Mouse (Mus musculus) heart, postnatal 0 days (tissue): Measurements from ENCODE around the gene Rp9. TPM values are rescaled to one million over a fixed set of nuclear protein-coding genes. Genes with fewer than 3 reads are reported as not detected.

Experiments used
- ATAC-seq: fragments of 200-750 bp; cut with Nextera tagmentation; 2 replicates; pipeline ENCODE4 v1.8.0; 2017; ENCODE audit warnings: low read depth, moderate number of reproducible peaks, moderate library complexity; ENCODE audit not compliant: insufficient read depth
- DNase-seq: peaks from one replicate; pipeline ENCODE4 v3.0.0-alpha.2; 2016; ENCODE audit warnings: low spot score
- H3K27ac ChIP-seq: fragments of 300-500 bp; sonication (generic); 2 replicates; pipeline ENCODE4 v1.5.1; 2014; ENCODE audit warnings: low read depth, mild to moderate bottlenecking
- H3K27me3 ChIP-seq: fragments of 300-500 bp; sonication (generic); 2 replicates; pipeline ENCODE4 v1.6.1; 2014; ENCODE audit warnings: low read length, mixed read lengths; ENCODE audit not compliant: control insufficient read depth, insufficient read depth
- H3K36me3 ChIP-seq: fragments of 300-500 bp; sonication (generic); replicated peaks from 2 replicates; pipeline ENCODE4 v1.6.1; 2014; ENCODE audit warnings: low read length, mixed read lengths; ENCODE audit not compliant: control insufficient read depth, insufficient read depth
- H3K4me1 ChIP-seq: fragments of 300-500 bp; sonication (generic); 2 replicates; pipeline ENCODE4 v1.6.1; 2014; ENCODE audit warnings: antibody characterized with exemption; ENCODE audit not compliant: control insufficient read depth, insufficient read depth
- H3K4me2 ChIP-seq: fragments of 300-500 bp; sonication (generic); 2 replicates; pipeline ENCODE4 v1.6.1; 2014; ENCODE audit warnings: low read depth, mild to moderate bottlenecking, low read length, moderate library complexity
- H3K4me3 ChIP-seq: fragments of 300-500 bp; sonication (generic); 2 replicates; pipeline ENCODE4 v1.5.1; 2014; ENCODE audit warnings: low read depth, low read length
- H3K9ac ChIP-seq: fragments of 300-500 bp; sonication (generic); replicated peaks from 2 replicates; pipeline ENCODE4 v1.6.1; 2014; ENCODE audit warnings: low read depth, low read length, mixed read lengths
- H3K9me3 ChIP-seq: fragments of 300-500 bp; sonication (generic); replicated peaks from 2 replicates; pipeline ENCODE4 v1.6.1; 2016; ENCODE audit warnings: low read length; ENCODE audit not compliant: control insufficient read depth
- CTCF ChIP-seq: IDR thresholded peaks from 2 replicates; pipeline ENCODE4 v1.5.1; 2016; ENCODE audit warnings: antibody characterized with exemption, control low read depth, low read depth
- EP300 ChIP-seq: IDR thresholded peaks from 2 replicates; pipeline ENCODE4 v1.6.1; 2016; ENCODE audit warnings: antibody characterized with exemption, low read depth
- WGBS: fragments of 180-500 bp; shearing (Covaris S2); extraction: QIAGEN DNeasy Blood & Tissue Kit; methylation state at CpG from one replicate; pipeline ENCODE4 v1.1.7; 2014; 5-methylcytosine and 5-hydroxymethylcytosine counted together
- polyA plus RNA-seq: library from polyadenylated mRNA; unstranded; fragments of >200 nt; fragmentation: Nextera tagmentation; extraction: Ambion mirVana; gene quantifications from 2 replicates; pipeline ENCODE4 v1.2.1, GENCODE M21; 2015
- total RNA-seq: library from RNA; depleted of rRNA; stranded (reverse); fragments of >200 nt; gene quantifications from 2 replicates; pipeline ENCODE4 v1.2.3, GENCODE M21; 2014; ENCODE audit warnings: low replicate concordance; rRNA removed

Rp9 gene
- total and polyA plus RNA-seq, 2 experiments from 2014 or later: 41.5 to 50.9 TPM

- H3K4me3 ChIP-seq: no peak overlapping the region
- peaks cover 6% of the 10 kb centered on the region for H3K36me3 ChIP-seq
- no peak overlapping the region for H3K9ac ChIP-seq
- H3K27me3 ChIP-seq: no peaks in the 10 kb centered on the region
- ATAC-seq (no peak), DNase-seq (peak; percentile 12)
- H3K4me2 ChIP-seq: peak overlapping the region; percentile 8; the same call in 1 of the 2 replicates
- no peaks in the 10 kb centered on the region for H3K9me3 ChIP-seq
- H3K27ac ChIP-seq: peak overlapping the region; percentile 58; the same call in 1 of the 2 replicates
- TF ChIP-seq EP300: no peak
- TF ChIP-seq CTCF: no peak
- WGBS: 46% methylated on average over 2 of the region's 2 CpGs
- peaks cover 14% of the 10 kb centered on the region for H3K4me1 ChIP-seq
Observed at GRCm38 (mm10) chr9:22385890-22386289, 83.7 kb downstream of the Rp9 start.

- H3K27ac ChIP-seq: no peak overlapping the region
- ATAC-seq: no peak
- no peaks in the 10 kb centered on the region for H3K4me1 ChIP-seq
- no peak overlapping the region for H3K4me2 ChIP-seq
- no peak overlapping the region for H3K4me3 ChIP-seq
- H3K36me3 ChIP-seq: peaks cover 83% of the 10 kb centered on the region
- no peaks in the 10 kb centered on the region for H3K27me3 ChIP-seq
- no peaks in the 10 kb centered on the region for H3K9me3 ChIP-seq
- 87% methylated on average over 5 of the region's 5 CpGs for WGBS
- no peak overlapping the region for H3K9ac ChIP-seq
- no peak for TF ChIP-seq EP300
- TF ChIP-seq CTCF: no peak
- no peak for DNase-seq
Observed at GRCm38 (mm10) chr9:22376086-22376485, 93.5 kb downstream of the Rp9 start.

- TF ChIP-seq EP300: no peak
- TF ChIP-seq CTCF: 0 out of 2 replicates have a peak, but pooled peaks have one; percentile 14
- 94% methylated on average over 4 of the region's 4 CpGs for WGBS
- Histone ChIP-seq H3K4me2 (no peak overlapping the region), H3K27ac (no peak overlapping the region), H3K9ac (no peak overlapping the region), H3K4me3 (no peak overlapping the region), H3K4me1 (no peaks in the 10 kb centered on the region), H3K9me3 (no peaks in the 10 kb centered on the region), H3K27me3 (no peaks in the 10 kb centered on the region), H3K36me3 (peaks cover 85% of the 10 kb centered on the region)
- ATAC-seq (no peak), DNase-seq (peak; percentile 13)
Observed at GRCm38 (mm10) chr9:22372760-22373159, 96.8 kb downstream of the Rp9 start.

GRCm38 (mm10) chr9:22368030-22368429 is 101.5 kb downstream of the Rp9 start:
- Histone ChIP-seq H3K27me3 (no peaks in the 10 kb centered on the region), H3K4me3 (no peak overlapping the region), H3K9me3 (no peaks in the 10 kb centered on the region), H3K27ac (no peak overlapping the region), H3K4me1 (no peaks in the 10 kb centered on the region), H3K36me3 (peaks cover 78% of the 10 kb centered on the region), H3K9ac (no peak overlapping the region), H3K4me2 (no peak overlapping the region)
- TF ChIP-seq CTCF (no peak), EP300 (no peak)
- 72% methylated on average over 6 of the region's 6 CpGs for WGBS
- no peak for ATAC-seq
- no peak for DNase-seq

GRCm38 (mm10) chr9:22366621-22367020 is 102.9 kb downstream of the Rp9 start:
- 95% methylated on average over 10 of the region's 10 CpGs for WGBS

GRCm38 (mm10) chr9:22366221-22366620 is 103.3 kb downstream of the Rp9 start:
- Histone ChIP-seq H3K27me3 (no peaks in the 10 kb centered on the region), H3K9me3 (no peaks in the 10 kb centered on the region), H3K4me1 (no peaks in the 10 kb centered on the region), H3K4me2 (no peak overlapping the region), H3K4me3 (no peak overlapping the region), H3K27ac (no peak overlapping the region), H3K36me3 (peaks cover 77% of the 10 kb centered on the region), H3K9ac (no peak overlapping the region)
- no peak for DNase-seq
- TF ChIP-seq EP300: no peak
- no peak for TF ChIP-seq CTCF
- WGBS: 75% methylated on average over 2 of the region's 2 CpGs
- ATAC-seq: no peak

More at GRCm38 (mm10) chr9:22366621-22367020, 102.9 kb downstream of the Rp9 start:
- peaks cover 78% of the 10 kb centered on the region for H3K36me3 ChIP-seq
- DNase-seq: no peak
- H3K4me1 ChIP-seq: no peaks in the 10 kb centered on the region
- no peaks in the 10 kb centered on the region for H3K9me3 ChIP-seq
- no peaks in the 10 kb centered on the region for H3K27me3 ChIP-seq
- TF ChIP-seq CTCF (no peak), EP300 (no peak)
- H3K4me2 ChIP-seq: no peak overlapping the region
- no peak for ATAC-seq
- no peak overlapping the region for H3K9ac ChIP-seq
- H3K4me3 ChIP-seq: no peak overlapping the region
- H3K27ac ChIP-seq: no peak overlapping the region

Other genes starting within 250 kb of the Rp9 start
- 7.5 and 12.6 TPM in 2 replicates for gene Zfp809, start 244.0 kb downstream of the Rp9 start, total RNA-seq
- gene Zfp809, start 244.0 kb downstream of the Rp9 start, polyA plus RNA-seq: 14.6 and 16.7 TPM in 2 replicates
- gene Zfp599, start 209.8 kb downstream of the Rp9 start, total RNA-seq: 0.50 and 1.5 TPM in 2 replicates
- gene Zfp599, start 209.8 kb downstream of the Rp9 start, polyA plus RNA-seq: 1.7 TPM in 2 replicates
- gene Zfp810, start 162.1 kb downstream of the Rp9 start, total RNA-seq: 16.7 and 27.8 TPM in 2 replicates
- gene Zfp810, start 162.1 kb downstream of the Rp9 start, polyA plus RNA-seq: 13.1 and 14.3 TPM in 2 replicates
- 35.0 and 50.9 TPM in 2 replicates for gene Anln, start 80.6 kb downstream of the Rp9 start, total RNA-seq
- gene Anln, start 80.6 kb downstream of the Rp9 start, polyA plus RNA-seq: 12.8 and 12.9 TPM in 2 replicates
- gene 9530077C05Rik, start 58.2 kb downstream of the Rp9 start, total RNA-seq: 0.69 and 1.6 TPM in 2 replicates
- 0.62 and 0.85 TPM in 2 replicates for gene 9530077C05Rik, start 58.2 kb downstream of the Rp9 start, polyA plus RNA-seq
- gene Gm17545, start 15.5 kb downstream of the Rp9 start, total RNA-seq: not detected in 2 replicates
- not detected in 2 replicates for gene Gm17545, start 15.5 kb downstream of the Rp9 start, polyA plus RNA-seq
- 17.2 and 18.9 TPM in 2 replicates for gene Bbs9, start 6.0 kb upstream of the Rp9 start, total RNA-seq
- 5.2 and 5.5 TPM in 2 replicates for gene Bbs9, start 6.0 kb upstream of the Rp9 start, polyA plus RNA-seq